23 mouse cellular contexts compared by ENCODE assay signal in the genomic region with DNA sequence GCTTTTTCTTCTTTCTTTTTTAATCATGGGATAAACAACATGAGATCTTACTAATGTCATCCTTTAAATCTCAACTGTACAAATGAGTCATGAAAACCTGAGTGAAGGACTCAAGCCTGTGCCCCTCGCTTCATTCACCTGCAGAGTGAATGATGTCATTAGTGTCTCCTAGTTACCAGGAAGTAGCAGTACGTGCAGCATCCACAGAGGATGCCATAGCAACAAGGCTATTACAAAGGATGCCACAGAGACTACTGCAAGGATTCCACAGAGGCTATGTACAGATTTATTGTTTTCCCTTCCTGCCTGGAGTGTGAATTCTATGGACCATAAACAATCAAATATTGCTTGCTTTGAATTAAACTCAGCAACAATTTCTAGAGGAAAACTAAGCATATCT.
DNase-seq lines count a peak whose midpoint lies in the region; ATAC-seq and TF ChIP-seq lines count a peak whose summit lies in the region.
"Had no signal": no experiment of that assay in that cellular context is flagged by ENCODE, and none has a peak within 500 bp of the region (broad histone marks: within the 10 kb centered on the region; RNA-seq: fewer than 3 reads in every experiment).

No protein-coding gene starts in this region.

- no peaks in the 10 kb centered on the region for H3K4me1 ChIP-seq in midbrain, embryonic 11.5 days (ENCODE audit: control insufficient read depth, insufficient read depth, low read length)
- peaks cover 3% of the 10 kb centered on the region; the same call in 1 of the 2 replicates for H3K4me1 ChIP-seq in midbrain, embryonic 10.5 days
- no peaks in the 10 kb centered on the region for H3K4me1 ChIP-seq in forebrain, embryonic 16.5 days (replicated peaks; ENCODE audit: control insufficient read depth, insufficient read depth, low read length)
- H3K4me1 ChIP-seq in hindbrain, embryonic 16.5 days (ENCODE audit: control insufficient read depth, insufficient read depth, low read depth, low read length), result no peaks in the 10 kb centered on the region
- H3K4me1 ChIP-seq in neural tube, embryonic 13.5 days (replicated peaks), result peaks cover 5% of the 10 kb centered on the region
- H3K4me1 ChIP-seq in thymus, adult 2 months (replicated peaks; ENCODE audit: control insufficient read depth, insufficient read depth, low read length), result no peaks in the 10 kb centered on the region
- H3K4me1 ChIP-seq: megakaryocyte, embryonic 14.5 days had no signal

- TF ChIP-seq POLR2A in thymus, adult 2 months (IDR thresholded peaks at IDR 0.05; ENCODE audit: control insufficient read depth, extremely low read depth, insufficient read depth, low read length, poor library complexity), result no peak

- DNase-seq in midbrain, embryonic 11.5 days (ENCODE audit: low spot score, missing footprints), result peak; percentile 76
- DNase-seq in midbrain, embryonic 10.5 days (ENCODE audit: low spot score), result no peak
- DNase-seq in cerebellum, adult 11 months, result no peak
- no peak for DNase-seq in embryo, embryonic 9.5 days (ENCODE audit: extremely low spot score)
- no peak for DNase-seq in thymus, adult 2 months
- DNase-seq: adrenal gland, postnatal 36 days; cerebellum, adult 9-10 months; gastrocnemius, adult 2 months; heart, postnatal 10 days; kidney, adult 18-20 months; kidney, postnatal 10 days; lung, adult 18-20 months; thymus, postnatal 4 days had no signal

- no peak for ATAC-seq in midbrain, embryonic 11.5 days (ENCODE audit: low FRiP score)
- ATAC-seq in forebrain, embryonic 16.5 days, result peak; percentile 84
- ATAC-seq in hindbrain, embryonic 16.5 days, result peak; percentile 84
- peak; percentile 96 for ATAC-seq in neural tube, embryonic 13.5 days (ENCODE audit: low read depth)

- no peaks in the 10 kb centered on the region for H3K36me3 ChIP-seq in midbrain, embryonic 11.5 days (ENCODE audit: control insufficient read depth, insufficient read depth, low read length)
- H3K36me3 ChIP-seq in midbrain, embryonic 10.5 days, result no peaks in the 10 kb centered on the region
- H3K36me3 ChIP-seq in forebrain, embryonic 16.5 days (ENCODE audit: control insufficient read depth, insufficient read depth), result no peaks in the 10 kb centered on the region
- H3K36me3 ChIP-seq in hindbrain, embryonic 16.5 days (ENCODE audit: control insufficient read depth, insufficient read depth, low read length), result no peaks in the 10 kb centered on the region
- H3K36me3 ChIP-seq in neural tube, embryonic 13.5 days, result no peaks in the 10 kb centered on the region
- no peaks in the 10 kb centered on the region for H3K36me3 ChIP-seq in thymus, adult 2 months (ENCODE audit: control insufficient read depth, insufficient read depth, low read length)
- H3K36me3 ChIP-seq: embryonic facial prominence, embryonic 13.5 days had no signal

- H3K4me3 ChIP-seq in midbrain, embryonic 11.5 days (ENCODE audit: low read depth, low read length), result no peak overlapping the region
- H3K4me3 ChIP-seq in midbrain, embryonic 10.5 days, result no peak overlapping the region
- H3K4me3 ChIP-seq in forebrain, embryonic 16.5 days (replicated peaks; ENCODE audit: low read length), result no peak overlapping the region
- no peak overlapping the region for H3K4me3 ChIP-seq in hindbrain, embryonic 16.5 days (ENCODE audit: low read length)
- no peak overlapping the region for H3K4me3 ChIP-seq in neural tube, embryonic 13.5 days
- no peak overlapping the region for H3K4me3 ChIP-seq in thymus, adult 2 months (ENCODE audit: control insufficient read depth, insufficient read depth, low read length)
- H3K4me3 ChIP-seq: embryonic facial prominence, embryonic 13.5 days; gastrocnemius, adult 2 months; layer of hippocampus, adult 2 months; left cerebral cortex, adult 2 months; megakaryocyte, embryonic 14.5 days; myocyte had no signal

- no peaks in the 10 kb centered on the region for H3K27me3 ChIP-seq in midbrain, embryonic 11.5 days (ENCODE audit: control insufficient read depth, insufficient read depth, low read length)
- H3K27me3 ChIP-seq in midbrain, embryonic 10.5 days (ENCODE audit: low read depth, poor library complexity, severe bottlenecking), result no peaks in the 10 kb centered on the region
- no peaks in the 10 kb centered on the region for H3K27me3 ChIP-seq in forebrain, embryonic 16.5 days (replicated peaks; ENCODE audit: control insufficient read depth, insufficient read depth, low read length)
- no peaks in the 10 kb centered on the region for H3K27me3 ChIP-seq in hindbrain, embryonic 16.5 days (replicated peaks; ENCODE audit: control insufficient read depth, insufficient read depth, low read length)
- no peaks in the 10 kb centered on the region for H3K27me3 ChIP-seq in neural tube, embryonic 13.5 days
- no peaks in the 10 kb centered on the region; the same call in 1 of the 2 replicates for H3K27me3 ChIP-seq in thymus, adult 2 months (ENCODE audit: control insufficient read depth, insufficient read depth, low read length)
- H3K27me3 ChIP-seq: embryonic facial prominence, embryonic 13.5 days; megakaryocyte, embryonic 14.5 days had no signal

- no peaks in the 10 kb centered on the region for H3K9me3 ChIP-seq in midbrain, embryonic 11.5 days (ENCODE audit: control insufficient read depth, low read length)
- H3K9me3 ChIP-seq in midbrain, embryonic 10.5 days (replicated peaks), result no peaks in the 10 kb centered on the region
- H3K9me3 ChIP-seq in forebrain, embryonic 16.5 days (ENCODE audit: control insufficient read depth, low read length), result no peaks in the 10 kb centered on the region
- H3K9me3 ChIP-seq in hindbrain, embryonic 16.5 days (ENCODE audit: control insufficient read depth, low read length), result no peaks in the 10 kb centered on the region
- no peaks in the 10 kb centered on the region for H3K9me3 ChIP-seq in neural tube, embryonic 13.5 days
- H3K9me3 ChIP-seq: embryonic facial prominence, embryonic 13.5 days had no signal

- WGBS in midbrain, embryonic 11.5 days, result 50% methylated on average over 2 of the region's 2 CpGs
- WGBS in midbrain, embryonic 10.5 days, result 51% methylated on average over 2 of the region's 2 CpGs
- WGBS in forebrain, embryonic 16.5 days, result 6% methylated on average over 2 of the region's 2 CpGs
- WGBS in hindbrain, embryonic 16.5 days, result 23% methylated on average over 2 of the region's 2 CpGs
- WGBS in neural tube, embryonic 13.5 days, result 14% methylated on average over 2 of the region's 2 CpGs
- 77% methylated on average over 2 of the region's 2 CpGs for WGBS in thymus, adult 2 months

- TF ChIP-seq CTCF in thymus, adult 2 months (IDR thresholded peaks at IDR 0.05; ENCODE audit: borderline replicate concordance, control insufficient read depth, extremely low read depth, insufficient read depth, low read length, poor library complexity), result no peak

- H3K27ac ChIP-seq in midbrain, embryonic 11.5 days (ENCODE audit: low read depth, low read length), result no peak overlapping the region
- no peak overlapping the region for H3K27ac ChIP-seq in midbrain, embryonic 10.5 days (replicated peaks)
- H3K27ac ChIP-seq in forebrain, embryonic 16.5 days (ENCODE audit: low read length), result no peak overlapping the region
- H3K27ac ChIP-seq in hindbrain, embryonic 16.5 days (ENCODE audit: low read depth, low read length), result no peak overlapping the region
- no peak overlapping the region for H3K27ac ChIP-seq in neural tube, embryonic 13.5 days (replicated peaks)
- no peak overlapping the region for H3K27ac ChIP-seq in thymus, adult 2 months (ENCODE audit: control insufficient read depth, insufficient read depth, low read length)
- H3K27ac ChIP-seq: embryonic facial prominence, embryonic 13.5 days; gastrocnemius, adult 2 months; layer of hippocampus, adult 2 months; left cerebral cortex, adult 2 months had no signal

- H3K4me2 ChIP-seq in midbrain, embryonic 11.5 days, result no peak overlapping the region
- H3K4me2 ChIP-seq in forebrain, embryonic 16.5 days (ENCODE audit: low read length), result no peak overlapping the region
- H3K4me2 ChIP-seq in hindbrain, embryonic 16.5 days (ENCODE audit: low read length), result no peak overlapping the region
- H3K4me2 ChIP-seq in neural tube, embryonic 13.5 days, result no peak overlapping the region
- H3K4me2 ChIP-seq: embryonic facial prominence, embryonic 13.5 days; heart, embryonic 11.5 days; liver, embryonic 11.5 days had no signal

- no peak overlapping the region for H3K9ac ChIP-seq in midbrain, embryonic 11.5 days (ENCODE audit: low read length)
- H3K9ac ChIP-seq in forebrain, embryonic 16.5 days (replicated peaks; ENCODE audit: low read depth, low read length), result no peak overlapping the region
- no peak overlapping the region for H3K9ac ChIP-seq in hindbrain, embryonic 16.5 days (ENCODE audit: low read depth, low read length)
- H3K9ac ChIP-seq in neural tube, embryonic 13.5 days, result no peak overlapping the region
- H3K9ac ChIP-seq: embryonic facial prominence, embryonic 13.5 days had no signal
